Mouse (Mus musculus) naive thymus-derived CD4-positive, alpha-beta T cell, adult 5 months (primary cell): ENCODE results near the gene Gm21454. TPM values are rescaled to one million over a fixed set of nuclear protein-coding genes. Genes with fewer than 3 reads are reported as not detected.

ENCODE experiments used
- polyA plus RNA-seq: library from polyadenylated mRNA; unstranded; fragments of 100-300 nt; shearing (Covaris generic); gene quantifications from one replicate; pipeline ENCODE4 v1.2.1, GENCODE M21; 2017

Gm21454 gene
- polyA plus RNA-seq = not detected

DNA sequence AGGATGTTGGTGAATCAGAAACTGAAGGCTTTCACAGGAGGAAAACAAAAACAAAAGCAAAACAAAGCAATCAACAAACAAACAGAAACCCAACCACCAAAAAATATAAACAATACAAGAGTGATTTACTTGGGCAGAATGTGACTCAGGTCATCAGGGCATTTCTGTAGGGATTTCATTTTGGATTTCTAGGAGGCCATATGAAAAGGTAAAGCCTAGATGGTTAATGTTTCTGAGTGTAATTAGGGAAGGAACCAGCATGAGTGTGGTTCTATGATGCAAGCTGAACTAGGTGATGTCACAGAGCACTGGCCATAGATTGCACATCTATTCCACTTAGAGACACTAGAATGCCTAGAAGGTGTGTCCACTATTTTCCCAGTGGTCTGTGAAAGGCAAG, at the start of gene Gm21454, which contains the start of gene Gm21440:
Gm21454 (plus strand) TSS at position 352 of the 400 bp plus-strand sequence.
Gm21440 (plus strand) TSS at position 301 of the 400 bp plus-strand sequence.

DNA sequence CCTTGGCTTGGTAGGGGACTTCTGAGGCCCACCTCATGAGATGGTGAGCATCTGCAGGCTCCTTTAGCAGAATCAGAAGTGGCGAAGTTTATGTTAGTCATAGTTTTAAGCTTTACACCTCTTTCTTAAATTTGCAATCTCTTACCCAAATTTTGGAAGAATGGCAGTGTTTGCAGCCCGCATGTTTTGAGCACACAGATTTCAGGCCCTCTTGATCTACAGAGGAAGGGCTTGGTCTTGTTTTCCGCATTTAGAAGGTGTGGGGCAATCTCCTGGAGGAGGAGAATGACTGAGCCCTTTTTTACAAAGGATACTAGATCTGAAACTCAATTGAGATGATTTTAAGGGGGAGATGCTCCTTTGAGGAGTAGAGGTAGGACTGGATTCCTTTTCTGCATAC, 28.4 kb upstream of the Gm21454 start, which contains the start of gene Gm21828:
Gm21828 (minus strand) TSS at position 101 of the 400 bp plus-strand sequence.

DNA sequence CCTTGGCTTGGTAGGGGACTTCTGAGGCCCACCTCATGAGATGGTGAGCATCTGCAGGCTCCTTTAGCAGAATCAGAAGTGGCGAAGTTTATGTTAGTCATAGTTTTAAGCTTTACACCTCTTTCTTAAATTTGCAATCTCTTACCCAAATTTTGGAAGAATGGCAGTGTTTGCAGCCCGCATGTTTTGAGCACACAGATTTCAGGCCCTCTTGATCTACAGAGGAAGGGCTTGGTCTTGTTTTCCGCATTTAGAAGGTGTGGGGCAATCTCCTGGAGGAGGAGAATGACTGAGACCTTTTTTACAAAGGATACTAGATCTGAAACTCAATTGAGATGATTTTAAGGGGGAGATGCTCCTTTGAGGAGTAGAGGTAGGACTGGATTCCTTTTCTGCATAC, 96.7 kb downstream of the Gm21454 start, which contains the start of gene Gm21725:
Gm21725 (minus strand) TSS at position 101 of the 400 bp plus-strand sequence.

Other genes starting within 250 kb of the Gm21454 start
- gene Gm20807, start 209.6 kb upstream of the Gm21454 start, polyA plus RNA-seq = not detected
- gene Gm21891, start 119.0 kb upstream of the Gm21454 start, polyA plus RNA-seq = not detected
- not detected for gene Gm21425, start 90.5 kb upstream of the Gm21454 start, polyA plus RNA-seq
- gene Gm21828, start 28.5 kb upstream of the Gm21454 start, polyA plus RNA-seq = not detected
- gene Gm21440, start 51 bp upstream of the Gm21454 start, polyA plus RNA-seq = not detected
- not detected for gene Gm21725, start 96.6 kb downstream of the Gm21454 start, polyA plus RNA-seq
- gene Gm21866, start 213.1 kb downstream of the Gm21454 start, polyA plus RNA-seq = not detected
- gene Gm20773, start 241.6 kb downstream of the Gm21454 start, polyA plus RNA-seq = not detected